ENCODE assay signal across 16 mouse cellular contexts in genomic region chr8:112588357-112589051, GRCm38 (mm10). TPM values are rescaled to one million over a fixed set of nuclear protein-coding genes. Genes with fewer than 3 reads are reported as not detected.
DNase-seq lines count a peak whose midpoint lies in the region; ATAC-seq and TF ChIP-seq lines count a peak whose summit lies in the region.
"Had no signal": no experiment of that assay in that cellular context is flagged by ENCODE, and none has a peak within 500 bp of the region (broad histone marks: within the 10 kb centered on the region; RNA-seq: fewer than 3 reads in every experiment).

No protein-coding gene starts in this region.

- DNase-seq in hindbrain, embryonic 11.5 days (ENCODE audit: low spot score) = no peak
- DNase-seq in midbrain, postnatal 0 days (ENCODE audit: low spot score) = no peak
- no peak for DNase-seq in heart, adult 2 months
- DNase-seq in right cerebral cortex, postnatal 10 days (ENCODE audit: low spot score in 2 of 2) = no peak
- DNase-seq: adrenal gland, adult 2 months; right cerebral cortex, postnatal 4 days had no signal

- no peaks in the 10 kb centered on the region for H3K27me3 ChIP-seq in hindbrain, embryonic 13.5 days
- H3K27me3 ChIP-seq in hindbrain, embryonic 11.5 days (ENCODE audit: control insufficient read depth, insufficient read depth, low read length) = no peaks in the 10 kb centered on the region
- no peaks in the 10 kb centered on the region for H3K27me3 ChIP-seq in midbrain, embryonic 16.5 days (ENCODE audit: control insufficient read depth, insufficient read depth, low read depth, low read length)
- no peaks in the 10 kb centered on the region for H3K27me3 ChIP-seq in midbrain, postnatal 0 days (ENCODE audit: insufficient read depth, low read length)
- peaks cover 3% of the 10 kb centered on the region; the same call in 1 of the 2 replicates for H3K27me3 ChIP-seq in limb, embryonic 12.5 days
- H3K27me3 ChIP-seq in heart, adult 2 months (ENCODE audit: control insufficient read depth, insufficient read depth, low read length) = no peaks in the 10 kb centered on the region
- H3K27me3 ChIP-seq: embryonic facial prominence, embryonic 15.5 days; heart, embryonic 12.5 days; megakaryocyte, embryonic 14.5 days had no signal

- H3K79me2 ChIP-seq in heart, adult 2 months (replicated peaks; ENCODE audit: control insufficient read depth, insufficient read depth, low read length) = no peaks in the 10 kb centered on the region

- 70% methylated on average over 8 of the region's 8 CpGs for WGBS in hindbrain, embryonic 13.5 days
- 66% methylated on average over 8 of the region's 8 CpGs for WGBS in hindbrain, embryonic 11.5 days
- WGBS in midbrain, embryonic 16.5 days = 73% methylated on average over 8 of the region's 8 CpGs
- 67% methylated on average over 8 of the region's 8 CpGs for WGBS in midbrain, postnatal 0 days
- 60% methylated on average over 8 of the region's 8 CpGs for WGBS in limb, embryonic 12.5 days
- 61% methylated on average over 8 of the region's 8 CpGs for WGBS in heart, adult 2 months

- TF ChIP-seq POLR2A in heart, adult 2 months (IDR thresholded peaks at IDR 0.05; ENCODE audit: insufficient read depth, low read depth, low read length) = no peak

- intact Hi-C loops in heart, adult 2 months (cut with DNase I) = no loop called here

- TF ChIP-seq CTCF in midbrain, postnatal 0 days (IDR thresholded peaks at IDR 0.05) = no peak
- TF ChIP-seq CTCF in heart, adult 2 months (IDR thresholded peaks at IDR 0.05) = no peak

- H3K9ac ChIP-seq in hindbrain, embryonic 13.5 days = no peak overlapping the region
- no peak overlapping the region for H3K9ac ChIP-seq in hindbrain, embryonic 11.5 days (ENCODE audit: low read depth, low read length)
- H3K9ac ChIP-seq in midbrain, embryonic 16.5 days (ENCODE audit: low read depth, low read length) = no peak overlapping the region
- no peak overlapping the region for H3K9ac ChIP-seq in midbrain, postnatal 0 days (replicated peaks; ENCODE audit: low read length, poor library complexity, severe bottlenecking)
- no peak overlapping the region for H3K9ac ChIP-seq in limb, embryonic 12.5 days (replicated peaks)
- no peak overlapping the region for H3K9ac ChIP-seq in heart, adult 2 months (ENCODE audit: low read depth, low read length)
- H3K9ac ChIP-seq: embryonic facial prominence, embryonic 15.5 days; heart, embryonic 12.5 days had no signal

- no peak overlapping the region for H3K4me3 ChIP-seq in hindbrain, embryonic 13.5 days
- H3K4me3 ChIP-seq in hindbrain, embryonic 11.5 days (ENCODE audit: low read depth, low read length) = no peak overlapping the region
- H3K4me3 ChIP-seq in midbrain, embryonic 16.5 days (ENCODE audit: low read depth, low read length) = no peak overlapping the region
- H3K4me3 ChIP-seq in midbrain, postnatal 0 days (ENCODE audit: low read depth, low read length) = no peak overlapping the region
- H3K4me3 ChIP-seq in limb, embryonic 12.5 days (replicated peaks) = no peak overlapping the region
- no peak overlapping the region for H3K4me3 ChIP-seq in heart, adult 2 months
- H3K4me3 ChIP-seq: embryonic facial prominence, embryonic 15.5 days; heart, embryonic 12.5 days; megakaryocyte, embryonic 14.5 days had no signal

- no peak for TF ChIP-seq EP300 in heart, adult 2 months (IDR thresholded peaks at IDR 0.05; ENCODE audit: insufficient read depth, low read depth, low read length)

- peak overlapping the region; percentile 32 for H3K4me2 ChIP-seq in hindbrain, embryonic 13.5 days
- no peak overlapping the region for H3K4me2 ChIP-seq in hindbrain, embryonic 11.5 days (replicated peaks; ENCODE audit: low read depth, low read length)
- H3K4me2 ChIP-seq in midbrain, embryonic 16.5 days (ENCODE audit: low read length) = peak overlapping the region; percentile 33; the same call in 1 of the 2 replicates
- no peak overlapping the region for H3K4me2 ChIP-seq in midbrain, postnatal 0 days (ENCODE audit: low read depth, low read length, poor library complexity, severe bottlenecking)
- H3K4me2 ChIP-seq in limb, embryonic 12.5 days = peak overlapping the region; percentile 19; the same call in 1 of the 2 replicates
- H3K4me2 ChIP-seq: embryonic facial prominence, embryonic 15.5 days; heart, embryonic 12.5 days had no signal

- peak overlapping the region; percentile 58 for H3K27ac ChIP-seq in hindbrain, embryonic 13.5 days
- no peak overlapping the region for H3K27ac ChIP-seq in hindbrain, embryonic 11.5 days (ENCODE audit: low read depth, low read length)
- no peak overlapping the region for H3K27ac ChIP-seq in midbrain, embryonic 16.5 days (ENCODE audit: low read length)
- H3K27ac ChIP-seq in midbrain, postnatal 0 days (ENCODE audit: low read depth, low read length) = no peak overlapping the region
- no peak overlapping the region for H3K27ac ChIP-seq in limb, embryonic 12.5 days
- H3K27ac ChIP-seq in heart, adult 2 months = no peak overlapping the region
- H3K27ac ChIP-seq: embryonic facial prominence, embryonic 15.5 days had no signal

- no peak for ATAC-seq in hindbrain, embryonic 13.5 days (ENCODE audit: low FRiP score)
- ATAC-seq in hindbrain, embryonic 11.5 days (ENCODE audit: low FRiP score) = no peak
- no peak for ATAC-seq in midbrain, embryonic 16.5 days
- no peak for ATAC-seq in midbrain, postnatal 0 days (ENCODE audit: low FRiP score)
- no peak for ATAC-seq in limb, embryonic 12.5 days (ENCODE audit: insufficient number of reproducible peaks, insufficient read depth, low FRiP score, low TSS enrichment, low read depth)
- ATAC-seq in megakaryocyte, adult 5-6 weeks (ENCODE audit: poor library complexity, severe bottlenecking) = no peak
- ATAC-seq: Patski had no signal

- no peaks in the 10 kb centered on the region for H3K9me3 ChIP-seq in hindbrain, embryonic 13.5 days
- no peaks in the 10 kb centered on the region for H3K9me3 ChIP-seq in hindbrain, embryonic 11.5 days (ENCODE audit: control insufficient read depth, low read length)
- H3K9me3 ChIP-seq in midbrain, embryonic 16.5 days (replicated peaks; ENCODE audit: control insufficient read depth, low read length, poor library complexity, severe bottlenecking) = no peaks in the 10 kb centered on the region
- H3K9me3 ChIP-seq in midbrain, postnatal 0 days (ENCODE audit: low read length) = no peaks in the 10 kb centered on the region
- no peaks in the 10 kb centered on the region for H3K9me3 ChIP-seq in limb, embryonic 12.5 days
- H3K9me3 ChIP-seq: embryonic facial prominence, embryonic 15.5 days; heart, embryonic 12.5 days had no signal

- no peaks in the 10 kb centered on the region for H3K36me3 ChIP-seq in hindbrain, embryonic 13.5 days
- H3K36me3 ChIP-seq in hindbrain, embryonic 11.5 days (ENCODE audit: control insufficient read depth, insufficient read depth, low read length) = no peaks in the 10 kb centered on the region
- no peaks in the 10 kb centered on the region for H3K36me3 ChIP-seq in midbrain, embryonic 16.5 days (ENCODE audit: control insufficient read depth, insufficient read depth, low read length)
- H3K36me3 ChIP-seq in midbrain, postnatal 0 days (ENCODE audit: insufficient read depth, low read length) = no peaks in the 10 kb centered on the region
- no peaks in the 10 kb centered on the region for H3K36me3 ChIP-seq in limb, embryonic 12.5 days
- H3K36me3 ChIP-seq in heart, adult 2 months (ENCODE audit: control insufficient read depth, insufficient read depth, low read length) = no peaks in the 10 kb centered on the region
- H3K36me3 ChIP-seq: embryonic facial prominence, embryonic 15.5 days; heart, embryonic 12.5 days had no signal

- peaks cover 13% of the 10 kb centered on the region for H3K4me1 ChIP-seq in hindbrain, embryonic 13.5 days (replicated peaks)
- H3K4me1 ChIP-seq in hindbrain, embryonic 11.5 days (replicated peaks; ENCODE audit: control insufficient read depth, insufficient read depth, low read length) = no peaks in the 10 kb centered on the region
- peaks cover 6% of the 10 kb centered on the region for H3K4me1 ChIP-seq in midbrain, embryonic 16.5 days (ENCODE audit: control insufficient read depth, insufficient read depth, low read length)
- H3K4me1 ChIP-seq in midbrain, postnatal 0 days (ENCODE audit: insufficient read depth, low read length) = no peaks in the 10 kb centered on the region; the same call in 1 of the 2 replicates
- peaks cover 4% of the 10 kb centered on the region for H3K4me1 ChIP-seq in limb, embryonic 12.5 days (replicated peaks)
- H3K4me1 ChIP-seq in heart, adult 2 months (ENCODE audit: control insufficient read depth, insufficient read depth, low read length) = no peaks in the 10 kb centered on the region
- H3K4me1 ChIP-seq: embryonic facial prominence, embryonic 15.5 days; heart, embryonic 12.5 days; megakaryocyte, embryonic 14.5 days had no signal

RNA-seq across cellular contexts. Expression of gene Cntnap4, which starts 18.7 kb away (rescaled TPM):
- polyA plus RNA-seq in hindbrain, embryonic 13.5 days (2015; fragmentation: Nextera tagmentation; extraction: Ambion mirVana) = 13.3 and 15.5 TPM in 2 replicates
- 1.2 TPM in 2 replicates for polyA plus RNA-seq in hindbrain, embryonic 11.5 days (2014; fragmentation: Nextera tagmentation; extraction: Ambion mirVana)
- polyA plus RNA-seq in midbrain, embryonic 16.5 days (2015; fragmentation: Nextera tagmentation; extraction: Ambion mirVana) = 20.7 and 23.0 TPM in 2 replicates
- 37.0 and 42.5 TPM in 2 replicates for total RNA-seq in midbrain, postnatal 0 days (2014; rRNA removed)
- polyA plus RNA-seq in midbrain, postnatal 0 days (2015; fragmentation: Nextera tagmentation; extraction: Ambion mirVana) = 15.5 and 16.5 TPM in 2 replicates
- 1.1 and 1.7 TPM in 2 replicates for polyA plus RNA-seq in limb, embryonic 12.5 days (2016; fragmentation: Nextera tagmentation; extraction: Ambion mirVana)
- not detected in 2 replicates for total RNA-seq in megakaryocyte, adult 5-6 weeks (2015)
- not detected in 2 replicates for total RNA-seq in megakaryocyte, adult 5-6 weeks (2017)
- total RNA-seq in heart, adult 2 months (2021) = not detected
- polyA plus RNA-seq in heart, adult 2 months (2012; rRNA removed) = not detected in 2 replicates
- total RNA-seq: adrenal gland, adult 2 months; liver, adult 2 months; neutrophil, adult 5-6 weeks had no signal
- polyA plus RNA-seq: adrenal gland, adult 2 months; liver, adult 2 months; Patski had no signal

Comparison
In these comparisons a context has a peak if more than half of its experiments do, and no peak if none do; other contexts are left out.
1. H3K4me2 ChIP-seq: peak in hindbrain, embryonic 13.5 days (single experiment), midbrain, embryonic 16.5 days (single experiment) and limb, embryonic 12.5 days (single experiment); none in hindbrain, embryonic 11.5 days (single experiment) and midbrain, postnatal 0 days (single experiment).